Mouse (Mus musculus) cortical plate, adult 2 months (tissue): Measurements from ENCODE around the gene Gm42417.
A peak's percentile ranks its signal among the peaks of the same experiment; 100 is the strongest.

ENCODE experiments used
- CTCF ChIP-seq: fragments of 200-500 bp; IDR thresholded peaks from 2 replicates; pipeline ENCODE4 v1.5.1; 2011; ENCODE audit warnings: mild to moderate bottlenecking, control low read depth, low read length; ENCODE audit not compliant: insufficient read depth; ENCODE audit errors: extremely low read depth
- POLR2A ChIP-seq: fragments of 200-500 bp; IDR thresholded peaks from 2 replicates; pipeline ENCODE4 v1.6.1; 2011; ENCODE audit warnings: mild to moderate bottlenecking, low read length, control low read depth; ENCODE audit not compliant: insufficient read depth; ENCODE audit errors: extremely low read depth

GRCm38 (mm10) chr1:36492416-36493139, 46.7 kb downstream of the Gm42417 start:
- TF ChIP-seq POLR2A (no peak), CTCF (0 out of 2 replicates have a peak, but pooled peaks have one; percentile 15)
